Mouse (Mus musculus) liver, postnatal 0 days (tissue): Measurements from ENCODE around the gene Cfap74.

Experiments
- CTCF ChIP-seq: sonication (generic); IDR thresholded peaks from 2 replicates; pipeline ENCODE4 v1.5.1; 2016; ENCODE audit warnings: antibody characterized with exemption, low read depth
- EP300 ChIP-seq: IDR thresholded peaks from 2 replicates; pipeline ENCODE4 v1.6.1; 2016; ENCODE audit warnings: antibody characterized with exemption, low read depth, mild to moderate bottlenecking

DNA sequence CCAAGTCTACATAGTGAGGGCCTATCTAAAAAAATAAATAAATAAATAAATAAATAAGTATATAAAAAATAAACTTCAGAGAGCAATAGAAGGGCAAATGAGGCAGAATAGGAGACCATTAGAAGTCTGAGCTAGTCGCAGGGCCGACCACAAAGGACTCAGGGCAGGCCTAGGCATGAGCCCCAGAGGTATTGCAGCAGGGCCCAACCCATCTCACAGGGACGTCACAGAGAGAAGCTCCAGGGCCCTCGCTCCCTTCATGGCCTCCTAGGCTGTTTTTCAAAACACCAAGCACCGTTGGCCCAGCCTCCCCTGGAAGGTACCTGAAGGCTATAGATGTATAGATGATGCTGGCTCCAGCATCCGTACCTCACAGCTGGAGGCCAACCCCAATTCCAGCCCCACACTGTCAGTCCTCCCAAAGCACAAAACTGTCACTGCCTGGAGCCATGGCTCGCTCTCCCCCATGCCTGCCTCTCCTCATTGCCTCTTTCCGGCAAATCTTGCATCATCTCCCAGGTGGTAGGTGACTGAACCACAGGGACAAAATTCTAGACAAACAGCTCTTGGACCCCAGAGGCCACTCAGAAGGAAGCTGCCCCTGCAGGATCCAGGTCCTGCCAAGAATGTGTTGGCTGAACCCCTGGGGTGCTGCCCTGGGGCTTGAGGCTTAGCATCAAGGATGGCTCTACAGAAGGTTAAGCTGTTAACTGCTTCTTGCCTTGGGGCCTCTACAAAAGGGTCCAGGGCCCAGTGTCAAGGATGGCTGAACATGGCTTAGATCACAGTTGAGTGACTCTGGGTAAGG, 73.9 kb downstream of the Cfap74 start:
- TF ChIP-seq EP300 = no peak
- TF ChIP-seq CTCF = no peak
